Mouse (Mus musculus) midbrain, embryonic 16.5 days (tissue): ENCODE results near the gene Sh3gl2. TPM values are rescaled to one million over a fixed set of nuclear protein-coding genes. Genes with fewer than 3 reads are reported as not detected.

Experiments
- ATAC-seq: fragments of 200-750 bp; cut with Nextera tagmentation; 2 replicates; pipeline ENCODE4 v1.8.0; 2017; ENCODE audit warnings: moderate TSS enrichment
- H3K27ac ChIP-seq: fragments of 300-500 bp; sonication (generic); 2 replicates; pipeline ENCODE4 v1.5.1; 2014; ENCODE audit warnings: mild to moderate bottlenecking, low read length, mixed read lengths
- H3K27me3 ChIP-seq: fragments of 300-500 bp; sonication (generic); 2 replicates; pipeline ENCODE4 v1.6.1; 2014; ENCODE audit warnings: low read depth, low read length, mixed read lengths; ENCODE audit not compliant: control insufficient read depth, insufficient read depth
- H3K36me3 ChIP-seq: fragments of 300-500 bp; sonication (generic); 2 replicates; pipeline ENCODE4 v1.6.1; 2014; ENCODE audit warnings: mild to moderate bottlenecking, low read length, moderate library complexity, mixed read lengths; ENCODE audit not compliant: control insufficient read depth, insufficient read depth
- H3K4me1 ChIP-seq: fragments of 300-500 bp; sonication (generic); 2 replicates; pipeline ENCODE4 v1.6.1; 2014; ENCODE audit warnings: mild to moderate bottlenecking, low read length, mixed read lengths; ENCODE audit not compliant: control insufficient read depth, insufficient read depth
- H3K4me2 ChIP-seq: fragments of 300-500 bp; sonication (generic); 2 replicates; pipeline ENCODE4 v1.6.1; 2014; ENCODE audit warnings: mild to moderate bottlenecking, low read length, mixed read lengths
- H3K4me3 ChIP-seq: fragments of 300-500 bp; sonication (generic); 2 replicates; pipeline ENCODE4 v1.5.1; 2014; ENCODE audit warnings: low read depth, mild to moderate bottlenecking, low read length, moderate library complexity, mixed read lengths
- H3K9ac ChIP-seq: fragments of 300-500 bp; sonication (generic); 2 replicates; pipeline ENCODE4 v1.6.1; 2014; ENCODE audit warnings: low read depth, low read length, mixed read lengths
- H3K9me3 ChIP-seq: fragments of 300-500 bp; sonication (generic); replicated peaks from 2 replicates; pipeline ENCODE4 v1.6.1; 2014; ENCODE audit warnings: mild to moderate bottlenecking, low read length, mixed read lengths; ENCODE audit not compliant: control insufficient read depth, poor library complexity, severe bottlenecking
- WGBS: fragments of 180-500 bp; shearing (Covaris S2); extraction: QIAGEN DNeasy Blood & Tissue Kit; methylation state at CpG from one replicate; pipeline ENCODE4 v1.1.7; 2014; 5-methylcytosine and 5-hydroxymethylcytosine counted together
- polyA plus RNA-seq: library from polyadenylated mRNA; unstranded; fragments of >200 nt; fragmentation: Nextera tagmentation; extraction: Ambion mirVana; gene quantifications from 2 replicates; pipeline ENCODE4 v1.2.1, GENCODE M21; 2015

Sh3gl2 gene
- polyA plus RNA-seq, 1 experiment from 2014 or later: 112 TPM

DNA sequence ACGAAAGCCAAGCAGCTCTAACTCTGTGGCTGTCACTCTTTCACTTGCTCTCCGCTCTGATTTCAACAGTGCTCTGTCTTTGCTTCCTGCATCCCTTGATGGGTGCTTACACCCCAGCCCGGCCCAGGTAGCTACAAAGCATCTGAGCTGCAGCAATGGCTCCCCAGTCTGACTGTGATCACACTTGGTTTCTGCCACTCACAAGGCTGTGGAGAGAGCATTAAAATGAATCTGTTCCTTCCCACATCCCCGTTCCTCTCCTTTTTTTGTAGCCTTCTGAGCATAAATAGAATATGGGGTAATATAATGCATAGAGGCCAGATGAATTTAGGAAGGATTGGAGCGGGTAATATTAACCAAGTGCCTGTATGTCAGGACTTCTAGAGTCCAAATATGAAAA, 21.8 kb downstream of the Sh3gl2 start:
- H3K27me3 ChIP-seq: no peaks in the 10 kb centered on the region
- no peak overlapping the region for H3K27ac ChIP-seq
- no peak overlapping the region for H3K4me2 ChIP-seq
- H3K36me3 ChIP-seq: no peaks in the 10 kb centered on the region
- H3K9ac ChIP-seq: no peak overlapping the region
- no peak for ATAC-seq
- no peak overlapping the region for H3K4me3 ChIP-seq
- H3K9me3 ChIP-seq: no peaks in the 10 kb centered on the region
- H3K4me1 ChIP-seq: no peaks in the 10 kb centered on the region
- WGBS: 87% methylated on average over 5 of the region's 5 CpGs

DNA sequence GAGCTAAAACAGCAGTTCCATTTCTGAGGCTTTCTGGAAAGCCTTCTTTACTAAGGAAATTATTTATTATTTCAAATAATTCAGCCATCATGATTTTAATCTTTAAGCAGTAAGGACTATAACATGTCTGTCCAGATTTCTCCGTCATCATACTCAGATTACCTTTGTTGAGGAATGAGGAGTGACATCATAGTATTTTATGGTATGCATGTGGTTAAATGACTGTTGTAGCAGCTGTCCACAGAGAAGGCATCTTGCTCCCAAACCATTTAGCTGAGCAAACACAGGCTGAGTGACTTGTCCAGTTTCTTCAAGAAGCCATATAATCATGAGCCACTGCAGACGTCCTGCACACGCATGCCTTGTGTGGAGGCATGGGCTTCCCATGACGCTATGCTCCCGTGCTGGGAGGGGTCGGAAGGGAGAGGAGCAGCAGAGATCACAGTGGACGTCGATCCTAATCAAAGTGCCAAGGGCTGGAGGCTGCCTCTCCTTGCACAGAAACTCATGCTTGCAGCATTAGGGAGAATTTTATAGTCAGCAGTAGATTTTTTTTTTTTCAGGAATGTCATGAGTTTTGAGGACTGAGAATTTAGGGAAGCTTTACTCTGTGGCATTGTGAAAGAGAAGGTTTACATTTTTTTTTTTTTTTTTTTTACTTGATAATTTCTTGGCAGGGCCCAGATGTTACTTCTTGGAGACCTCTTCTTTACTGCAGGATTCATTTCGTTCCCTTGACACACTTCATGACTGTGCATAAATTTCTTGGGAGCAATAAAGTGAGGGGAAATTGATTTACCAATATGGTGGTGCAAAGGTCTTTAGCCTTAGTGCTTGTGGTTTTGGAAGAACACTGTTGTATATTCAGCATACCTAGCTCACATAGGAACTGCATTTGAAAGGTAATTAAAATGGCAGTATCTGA, 23.0 kb downstream of the Sh3gl2 start:
- H3K9me3 ChIP-seq: no peaks in the 10 kb centered on the region
- H3K27ac ChIP-seq: no peak overlapping the region
- 0 out of 2 replicates have a peak, but pooled peaks have one; percentile 34 for ATAC-seq
- no peaks in the 10 kb centered on the region for H3K36me3 ChIP-seq
- H3K4me2 ChIP-seq: no peak overlapping the region
- no peaks in the 10 kb centered on the region for H3K27me3 ChIP-seq
- 63% methylated on average over 9 of the region's 9 CpGs for WGBS
- no peak overlapping the region for H3K9ac ChIP-seq
- H3K4me3 ChIP-seq: no peak overlapping the region
- peaks cover 11% of the 10 kb centered on the region for H3K4me1 ChIP-seq

DNA sequence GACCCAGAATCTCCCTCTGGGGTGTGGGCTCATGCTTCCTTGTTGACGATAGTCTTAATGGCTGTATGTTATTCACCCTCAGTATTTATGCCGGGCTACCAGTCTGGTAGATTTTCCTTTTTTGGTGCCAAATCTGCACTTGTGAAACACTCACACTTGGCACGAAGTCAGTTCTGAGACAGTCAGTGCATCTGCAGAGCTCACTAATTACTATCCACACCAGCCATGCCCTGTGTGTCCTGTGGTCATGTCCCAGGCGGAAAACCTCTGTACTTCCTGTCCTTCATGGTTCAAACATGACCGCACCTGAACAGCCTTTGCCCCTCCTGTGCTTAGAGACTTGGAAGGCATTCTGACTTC, 23.6 kb downstream of the Sh3gl2 start:
- Histone ChIP-seq H3K4me2 (no peak overlapping the region), H3K27me3 (no peaks in the 10 kb centered on the region), H3K27ac (no peak overlapping the region), H3K36me3 (no peaks in the 10 kb centered on the region), H3K4me1 (peaks cover 14% of the 10 kb centered on the region), H3K9me3 (no peaks in the 10 kb centered on the region), H3K9ac (no peak overlapping the region), H3K4me3 (no peak overlapping the region)
- 82% methylated on average over 5 of the region's 5 CpGs for whole genome bisulfite sequencing
- ATAC-seq: no peak

GRCm38 (mm10) chr4:85232386-85233381, 27.8 kb downstream of the Sh3gl2 start:
- no peak overlapping the region for H3K4me3 ChIP-seq
- 45% methylated on average over 14 of the region's 14 CpGs for WGBS
- H3K4me1 ChIP-seq: peaks cover 14% of the 10 kb centered on the region
- peak; percentile 83 for ATAC-seq
- H3K9me3 ChIP-seq: no peaks in the 10 kb centered on the region
- H3K27me3 ChIP-seq: no peaks in the 10 kb centered on the region
- H3K9ac ChIP-seq: no peak overlapping the region
- H3K4me2 ChIP-seq: peak overlapping the region; percentile 23; the same call in 1 of the 2 replicates
- H3K36me3 ChIP-seq: no peaks in the 10 kb centered on the region
- peak overlapping the region; percentile 15 for H3K27ac ChIP-seq

DNA sequence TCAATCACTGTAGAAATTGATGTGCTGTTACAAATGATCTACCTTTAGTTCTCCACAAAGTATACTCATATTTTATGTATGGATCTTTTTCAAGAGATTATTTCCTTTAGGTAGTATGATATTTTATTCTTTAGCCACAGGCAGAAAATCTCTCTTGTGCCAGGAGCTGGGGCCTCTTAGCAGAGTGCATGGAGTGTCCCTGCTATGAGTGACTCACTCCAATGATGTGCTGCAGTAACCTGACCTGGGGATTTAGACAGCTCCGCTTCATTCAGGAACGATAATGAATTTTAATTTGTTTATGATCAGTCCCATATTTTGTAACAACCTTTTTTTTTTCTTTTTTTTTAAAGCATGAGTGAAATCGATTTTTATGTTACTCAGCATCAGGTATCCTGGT, 36.7 kb downstream of the Sh3gl2 start:
- H3K9ac ChIP-seq: no peak overlapping the region
- H3K27ac ChIP-seq: no peak overlapping the region
- H3K9me3 ChIP-seq: no peaks in the 10 kb centered on the region
- H3K36me3 ChIP-seq: no peaks in the 10 kb centered on the region
- no peak overlapping the region for H3K4me3 ChIP-seq
- no peak for ATAC-seq
- 92% methylated on average over 3 of the region's 3 CpGs for WGBS
- H3K27me3 ChIP-seq: no peaks in the 10 kb centered on the region
- H3K4me2 ChIP-seq: no peak overlapping the region
- H3K4me1 ChIP-seq: no peaks in the 10 kb centered on the region

GRCm38 (mm10) chr4:85242562-85242961, 37.6 kb downstream of the Sh3gl2 start:
- H3K4me1 ChIP-seq: no peaks in the 10 kb centered on the region
- H3K36me3 ChIP-seq: no peaks in the 10 kb centered on the region
- H3K9me3 ChIP-seq: no peaks in the 10 kb centered on the region
- no peak overlapping the region for H3K9ac ChIP-seq
- no peak for ATAC-seq
- H3K27me3 ChIP-seq: no peaks in the 10 kb centered on the region
- WGBS: 82% methylated on average over 2 of the region's 2 CpGs
- H3K4me3 ChIP-seq: no peak overlapping the region
- H3K27ac ChIP-seq: no peak overlapping the region
- no peak overlapping the region for H3K4me2 ChIP-seq

DNA sequence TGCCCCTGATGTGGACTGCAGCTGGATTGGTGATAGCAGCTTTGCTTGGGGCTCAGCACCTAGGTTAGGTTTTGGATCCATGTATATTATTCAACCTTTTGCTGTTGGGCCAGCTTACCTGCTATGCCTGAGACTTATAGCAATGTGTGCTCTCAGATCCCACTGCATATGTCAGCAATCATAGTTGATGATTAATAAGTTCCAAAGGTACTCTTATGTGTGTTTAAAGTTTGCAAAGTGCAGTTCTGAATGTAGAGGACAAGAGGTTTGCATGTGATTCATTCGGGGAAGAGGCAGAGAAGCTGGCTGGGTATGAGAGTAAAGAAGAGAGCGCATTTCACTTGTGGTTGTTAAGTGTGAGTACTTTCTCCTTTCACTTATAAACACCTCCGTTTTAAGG, 43.7 kb downstream of the Sh3gl2 start:
- no peak for ATAC-seq
- Histone ChIP-seq H3K4me1 (peaks cover 7% of the 10 kb centered on the region), H3K4me2 (no peak overlapping the region), H3K9me3 (no peaks in the 10 kb centered on the region), H3K27ac (no peak overlapping the region), H3K4me3 (no peak overlapping the region), H3K27me3 (no peaks in the 10 kb centered on the region; the same call in 1 of the 2 replicates), H3K9ac (no peak overlapping the region), H3K36me3 (no peaks in the 10 kb centered on the region)
- WGBS: 94% methylated on average over 3 of the region's 3 CpGs

DNA sequence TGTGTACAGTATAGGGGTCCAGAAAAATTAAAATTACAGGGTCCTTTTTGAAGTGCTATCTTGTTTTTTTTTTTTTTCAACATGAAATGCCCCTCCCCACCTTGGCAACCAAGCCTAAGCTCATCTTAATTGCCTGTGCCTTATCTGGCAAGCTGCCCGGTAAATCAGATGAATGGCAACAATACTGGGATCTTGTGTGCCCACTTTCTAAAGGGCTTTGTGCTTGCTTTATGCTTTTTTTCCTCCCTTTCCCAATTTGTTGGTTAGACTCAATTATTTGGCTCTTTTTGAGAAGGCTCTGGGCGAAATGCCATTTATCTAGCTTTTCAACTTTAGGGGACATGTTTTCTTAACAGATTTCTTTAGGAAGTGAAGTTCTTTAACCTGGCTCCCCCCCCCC, 45.3 kb downstream of the Sh3gl2 start:
- Histone ChIP-seq H3K27me3 (no peaks in the 10 kb centered on the region; the same call in 1 of the 2 replicates), H3K4me2 (no peak overlapping the region), H3K9me3 (no peaks in the 10 kb centered on the region), H3K27ac (no peak overlapping the region), H3K4me1 (peaks cover 7% of the 10 kb centered on the region), H3K4me3 (no peak overlapping the region), H3K9ac (no peak overlapping the region), H3K36me3 (no peaks in the 10 kb centered on the region)
- 9% methylated on average over 2 of the region's 2 CpGs for WGBS
- ATAC-seq: peak; percentile 78
